Mouse (Mus musculus) MEL (cell line): Measurements from ENCODE around the gene Arhgef17. TPM values are rescaled to one million over a fixed set of nuclear protein-coding genes. Genes with fewer than 3 reads are reported as not detected.

Experiments
- DNase-seq: peaks from one replicate; pipeline ENCODE4 v3.0.0; 2011; ENCODE audit warnings: low read depth, low spot score
- H3K27ac ChIP-seq: 2 replicates; pipeline ENCODE4 v1.5.1; 2012; ENCODE audit warnings: low read depth, mild to moderate bottlenecking, control low read depth, low read length, moderate library complexity; ENCODE audit not compliant: control insufficient read depth
- H3K27me3 ChIP-seq, 2 experiments: fragments of 150-350 bp in 1 of 2; sonication (generic) in 1 of 2; 2 replicates each; pipeline ENCODE4 v1.6.1; 2012; ENCODE audit warnings: low read length in 2 of 2, mild to moderate bottlenecking in 2 of 2, improper control_type of control experiment in 1 of 2, moderate library complexity in 1 of 2; ENCODE audit not compliant: insufficient read depth in 2 of 2, control insufficient read depth in 1 of 2
- H3K36me3 ChIP-seq, 2 experiments: 2 replicates each; pipeline ENCODE4 v1.6.1; 2012 to 2014; ENCODE audit warnings: low read length in 2 of 2, improper control_type of control experiment in 1 of 2, inconsistent platforms in 1 of 2, mild to moderate bottlenecking in 1 of 2; ENCODE audit not compliant: insufficient read depth in 2 of 2, control insufficient read depth in 1 of 2
- H3K4me1 ChIP-seq, 2 experiments: fragments of 150-350 bp in 1 of 2; sonication (generic) in 1 of 2; 2 replicates each; pipeline ENCODE4 v1.6.1; 2012; ENCODE audit warnings: low read length in 2 of 2, improper control_type of control experiment in 1 of 2, mild to moderate bottlenecking in 1 of 2; ENCODE audit not compliant: insufficient read depth in 2 of 2, control insufficient read depth in 1 of 2
- H3K4me3 ChIP-seq, 2 experiments: fragments of 150-350 bp in 1 of 2; sonication (generic) in 1 of 2; 2 replicates each; pipeline ENCODE4 v1.5.1; 2012; ENCODE audit warnings: low read depth in 2 of 2, low read length in 2 of 2, mild to moderate bottlenecking in 2 of 2, moderate library complexity in 2 of 2, control low read depth in 1 of 2, improper control_type of control experiment in 1 of 2; ENCODE audit not compliant: control insufficient read depth in 1 of 2, insufficient read depth in 1 of 2
- H3K79me2 ChIP-seq: 2 replicates; pipeline ENCODE4 v1.6.1; 2012; ENCODE audit warnings: mild to moderate bottlenecking, low read length, moderate library complexity; ENCODE audit not compliant: control insufficient read depth, poor library complexity, insufficient read depth
- H3K9ac ChIP-seq: 2 replicates; pipeline ENCODE4 v1.6.1; 2012; ENCODE audit warnings: low read depth, mild to moderate bottlenecking, control low read depth, low read length, moderate library complexity; ENCODE audit not compliant: control insufficient read depth, poor library complexity, severe bottlenecking
- H3K9me3 ChIP-seq: fragments of 150-350 bp; sonication (generic); replicated peaks from 2 replicates; pipeline ENCODE4 v1.6.1; 2012; ENCODE audit warnings: mild to moderate bottlenecking, low read length, improper control_type of control experiment, moderate library complexity; ENCODE audit not compliant: insufficient read depth
- BHLHE40 ChIP-seq: IDR thresholded peaks from 2 replicates; pipeline ENCODE4 v1.6.1; 2012; ENCODE audit warnings: low read depth, mild to moderate bottlenecking, inconsistent platforms, low read length, improper control_type of control experiment, borderline replicate concordance
- CHD2 ChIP-seq: IDR thresholded peaks from 2 replicates; pipeline ENCODE4 v1.6.1; 2011; ENCODE audit warnings: low read length, improper control_type of control experiment
- CTCF ChIP-seq, 3 experiments: IDR thresholded peaks in 2 of 3; conservative IDR thresholded peaks in 1 of 3; 2 replicates each; pipeline ENCODE4 v1.5.1; 2011 to 2012; ENCODE audit warnings: low read length in 3 of 3, low read depth in 2 of 3, mild to moderate bottlenecking in 2 of 3, improper control_type of control experiment in 1 of 3, inconsistent platforms in 1 of 3, mixed read lengths in 1 of 3, moderate library complexity in 1 of 3; ENCODE audit not compliant: control insufficient read depth in 1 of 3, insufficient read depth in 1 of 3, poor library complexity in 1 of 3, severe bottlenecking in 1 of 3
- E2F4 ChIP-seq: IDR thresholded peaks from 2 replicates; pipeline ENCODE4 v1.6.1; 2011; ENCODE audit warnings: low read depth, low read length, improper control_type of control experiment, borderline replicate concordance
- ELF1 ChIP-seq: IDR thresholded peaks from 2 replicates; pipeline ENCODE4 v1.6.1; 2014; ENCODE audit warnings: low read depth, mild to moderate bottlenecking, inconsistent platforms, low read length, improper control_type of control experiment, moderate library complexity
- EP300 ChIP-seq, 2 experiments: IDR thresholded peaks; 2 replicates each; pipeline ENCODE4 v1.6.1; 2011; ENCODE audit warnings: improper control_type of control experiment in 2 of 2, low read length in 2 of 2, low read depth in 1 of 2, mild to moderate bottlenecking in 1 of 2
- ETS1 ChIP-seq: IDR thresholded peaks from 2 replicates; pipeline ENCODE4 v1.6.1; 2012; ENCODE audit warnings: low read depth, mild to moderate bottlenecking, inconsistent platforms, low read length, improper control_type of control experiment, moderate library complexity
- GABPA ChIP-seq: IDR thresholded peaks from 2 replicates; pipeline ENCODE4 v1.6.1; 2012; ENCODE audit warnings: low read depth, mild to moderate bottlenecking, inconsistent platforms, low read length, improper control_type of control experiment, moderate library complexity
- HCFC1 ChIP-seq: IDR thresholded peaks from 2 replicates; pipeline ENCODE4 v1.6.1; 2012; ENCODE audit warnings: low read depth, mild to moderate bottlenecking, inconsistent platforms, low read length, improper control_type of control experiment, moderate library complexity
- JUND ChIP-seq: IDR thresholded peaks from 2 replicates; pipeline ENCODE4 v1.6.1; 2011; ENCODE audit warnings: low read depth, mild to moderate bottlenecking, improper control_type of control experiment, low read length
- KAT2A ChIP-seq: conservative IDR thresholded peaks from 2 replicates; pipeline ENCODE4 v1.6.1; 2012; ENCODE audit warnings: low read depth, low read length, improper control_type of control experiment, inconsistent platforms
- MAX ChIP-seq: IDR thresholded peaks from 2 replicates; pipeline ENCODE4 v1.6.1; 2011; ENCODE audit warnings: low read length, improper control_type of control experiment
- MEF2A ChIP-seq: IDR thresholded peaks from 2 replicates; pipeline ENCODE4 v1.6.1; 2014; ENCODE audit warnings: low read depth, mild to moderate bottlenecking, inconsistent platforms, low read length, improper control_type of control experiment; ENCODE audit not compliant: poor library complexity, insufficient replicate concordance, severe bottlenecking; ENCODE audit errors: extremely low read depth
- MYC ChIP-seq: IDR thresholded peaks from 2 replicates; pipeline ENCODE4 v1.6.1; 2011; ENCODE audit warnings: low read depth, mild to moderate bottlenecking, low read length, improper control_type of control experiment, moderate library complexity
- NELFE ChIP-seq: IDR thresholded peaks from 2 replicates; pipeline ENCODE4 v1.6.1; 2011; ENCODE audit warnings: low read depth, low read length, improper control_type of control experiment
- NRF1 ChIP-seq: IDR thresholded peaks from 2 replicates; pipeline ENCODE4 v1.6.1; 2014; ENCODE audit warnings: low read depth, mild to moderate bottlenecking, inconsistent platforms, low read length, improper control_type of control experiment, moderate library complexity; ENCODE audit not compliant: poor library complexity, insufficient read depth, severe bottlenecking
- POLR2AphosphoS5 ChIP-seq: IDR thresholded peaks from 2 replicates; pipeline ENCODE4 v1.6.1; 2012; ENCODE audit warnings: low read depth, borderline replicate concordance, mild to moderate bottlenecking, inconsistent platforms, low read length, moderate library complexity, mixed read lengths
- RAD21 ChIP-seq: IDR thresholded peaks from 2 replicates; pipeline ENCODE4 v1.6.1; 2011; ENCODE audit warnings: mild to moderate bottlenecking, low read depth, low read length, improper control_type of control experiment
- SIN3A ChIP-seq: IDR thresholded peaks from 2 replicates; pipeline ENCODE4 v1.6.1; 2012; ENCODE audit warnings: low read length, improper control_type of control experiment, inconsistent platforms
- SMC3 ChIP-seq: IDR thresholded peaks from 2 replicates; pipeline ENCODE4 v1.6.1; 2011; ENCODE audit warnings: low read depth, low read length, improper control_type of control experiment
- TCF12 ChIP-seq: IDR thresholded peaks from 2 replicates; pipeline ENCODE4 v1.6.1; 2014; ENCODE audit warnings: low read depth, mild to moderate bottlenecking, inconsistent platforms, low read length, improper control_type of control experiment, moderate library complexity
- UBTF ChIP-seq: IDR thresholded peaks from 2 replicates; pipeline ENCODE4 v1.6.1; 2012; ENCODE audit warnings: low read depth, mild to moderate bottlenecking, inconsistent platforms, low read length, improper control_type of control experiment, moderate library complexity, borderline replicate concordance; ENCODE audit not compliant: insufficient read depth
- USF2 ChIP-seq, 2 experiments: IDR thresholded peaks; 2 replicates each; pipeline ENCODE4 v1.6.1; 2011 to 2012; ENCODE audit warnings: improper control_type of control experiment in 2 of 2, low read length in 2 of 2, borderline replicate concordance in 1 of 2, inconsistent platforms in 1 of 2, low read depth in 1 of 2, mild to moderate bottlenecking in 1 of 2; ENCODE audit not compliant: insufficient read depth in 1 of 2
- ZC3H11A ChIP-seq: IDR thresholded peaks from 2 replicates; pipeline ENCODE4 v1.6.1; 2012; ENCODE audit warnings: low read depth, mild to moderate bottlenecking, inconsistent platforms, low read length, improper control_type of control experiment
- ZKSCAN1 ChIP-seq: IDR thresholded peaks from 2 replicates; pipeline ENCODE4 v1.6.1; 2012; ENCODE audit warnings: low read depth, mild to moderate bottlenecking, inconsistent platforms, low read length, improper control_type of control experiment, moderate library complexity
- ZNF384 ChIP-seq: IDR thresholded peaks from 2 replicates; pipeline ENCODE4 v1.6.1; 2012; ENCODE audit warnings: low read depth, mild to moderate bottlenecking, inconsistent platforms, low read length, improper control_type of control experiment
- polyA plus RNA-seq, 2 experiments: library from polyadenylated mRNA; stranded (reverse) in 1 of 2; unstranded in 1 of 2; fragments of >175 nt in 1 of 2; fragments of >200 nt in 1 of 2; gene quantifications; 2 replicates each; pipeline versions ENCODE4 v1.2.1 to v1.2.4; 2012; ENCODE audit warnings: low replicate concordance in 2 of 2, low read depth in 1 of 2; ENCODE audit not compliant: insufficient read length in 2 of 2, insufficient read depth in 1 of 2, missing spikeins in 1 of 2
- total RNA-seq: library from RNA; depleted of rRNA; stranded (reverse); fragments of 300-350 nt; gene quantifications from 2 replicates; pipeline ENCODE4 v1.2.3, GENCODE M21; 2012

The Arhgef17 gene
- total and polyA plus RNA-seq, 3 experiments = under 0.01 TPM; not detected in 2

DNA sequence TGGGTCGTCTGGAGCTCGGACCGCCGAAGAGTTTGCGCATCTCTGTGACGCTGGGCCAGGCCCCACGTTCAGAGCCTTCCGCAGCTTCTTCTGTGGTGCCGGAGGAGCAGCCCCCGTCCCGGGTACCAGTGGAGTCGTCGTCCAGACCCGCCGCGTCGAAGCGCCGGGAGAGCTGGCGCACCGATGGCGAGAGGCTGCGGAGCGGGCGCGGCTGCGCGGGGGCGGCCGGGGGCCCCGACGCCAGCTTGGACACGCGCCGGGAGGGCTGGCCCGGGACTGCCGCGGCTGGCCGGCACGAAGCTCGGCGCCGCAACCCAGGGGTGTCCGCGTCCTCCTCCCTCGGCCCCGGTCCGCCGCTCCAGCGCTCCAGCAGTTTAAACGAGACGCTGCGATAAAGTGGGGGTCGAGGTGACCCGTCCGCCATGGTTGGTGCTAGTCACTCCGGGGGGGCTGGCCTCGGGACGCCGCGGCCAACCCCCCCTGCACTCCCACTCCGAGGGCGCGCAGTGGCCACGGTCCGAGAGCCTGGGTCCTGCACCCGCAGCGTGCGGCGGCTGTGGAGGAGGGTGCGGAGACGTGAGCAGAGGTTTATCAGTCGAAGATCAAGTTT, 486 bp downstream of the Arhgef17 start:
- TF ChIP-seq CHD2 = no peak
- TF ChIP-seq JUND = no peak
- no peak for TF ChIP-seq RAD21
- TF ChIP-seq MYC = no peak
- no peak for TF ChIP-seq USF2 (IDR thresholded peaks at IDR 0.05; ENCODE audit: borderline replicate concordance in 1 of 2, insufficient read depth in 1 of 2, low read depth in 1 of 2, low read length in 2 of 2)
- no peak for TF ChIP-seq UBTF
- TF ChIP-seq ZNF384 = no peak
- TF ChIP-seq ZKSCAN1 = no peak
- no peak for TF ChIP-seq SMC3
- no peak for TF ChIP-seq BHLHE40
- TF ChIP-seq POLR2AphosphoS5 = no peak
- no peak for TF ChIP-seq KAT2A
- no peak for TF ChIP-seq CTCF (IDR thresholded peaks at IDR 0.05 in 2 of 3, conservative IDR thresholded peaks at IDR 0.05 in 1 of 3; ENCODE audit: control insufficient read depth in 1 of 3, insufficient read depth in 1 of 3, low read depth in 2 of 3, low read length in 3 of 3, poor library complexity in 1 of 3, severe bottlenecking in 1 of 3)
- no peak for TF ChIP-seq EP300 (IDR thresholded peaks at IDR 0.05; ENCODE audit: low read depth in 1 of 2, low read length in 2 of 2)
- TF ChIP-seq ELF1 = no peak
- TF ChIP-seq HCFC1 = no peak
- no peak for TF ChIP-seq GABPA
- H3K4me1 ChIP-seq = no peaks in the 10 kb centered on the region
- H3K4me3 ChIP-seq = no peak overlapping the region
- no peak overlapping the region for H3K27ac ChIP-seq
- H3K27me3 ChIP-seq = peaks cover 8 to 15% of the 10 kb centered on the region in 2 experiments
- no peak for DNase-seq
- no peaks in the 10 kb centered on the region for H3K36me3 ChIP-seq
- H3K9ac ChIP-seq = no peak overlapping the region
- no peaks in the 10 kb centered on the region for H3K9me3 ChIP-seq
- H3K79me2 ChIP-seq = no peaks in the 10 kb centered on the region

DNA sequence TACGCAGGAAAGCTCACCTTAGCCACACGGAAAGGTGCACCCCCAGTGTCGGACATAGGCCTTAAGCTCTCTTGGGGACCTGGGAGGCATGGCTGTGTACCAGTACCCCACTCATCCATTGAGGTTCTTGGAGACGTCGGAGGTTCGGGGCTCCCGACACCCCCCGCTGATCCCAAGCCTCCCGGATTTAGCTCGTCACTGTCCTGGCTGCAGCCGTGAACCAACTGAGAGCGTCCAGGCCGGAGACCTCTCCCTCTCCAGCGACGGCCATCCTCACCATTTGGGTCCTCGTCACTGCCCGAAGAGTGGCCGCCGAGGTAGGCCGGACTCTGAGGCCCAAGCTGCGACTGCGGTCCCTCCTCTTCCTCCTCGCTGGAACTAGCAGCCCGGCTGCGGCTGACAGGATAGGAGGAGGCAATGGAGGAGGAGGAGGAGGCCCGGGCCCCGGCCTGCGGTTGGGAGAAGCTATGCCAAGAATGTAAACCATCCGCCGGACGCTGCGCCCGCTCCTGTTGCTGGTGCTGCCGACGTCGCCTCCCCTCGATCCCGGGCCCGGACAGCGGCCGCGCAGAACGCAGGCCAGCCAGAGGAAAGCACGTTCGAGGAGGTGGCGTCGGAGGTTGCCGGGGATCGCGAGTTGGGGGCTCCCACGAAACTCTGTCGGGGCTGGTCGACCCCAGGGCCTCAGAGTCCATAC, 1.1 kb downstream of the Arhgef17 start:
- no peak for TF ChIP-seq MYC
- TF ChIP-seq GABPA = no peak
- TF ChIP-seq TCF12 = no peak
- TF ChIP-seq ZKSCAN1 = no peak
- no peak for TF ChIP-seq E2F4
- TF ChIP-seq CHD2 = no peak
- no peak for TF ChIP-seq NELFE
- no peak for TF ChIP-seq ZC3H11A
- TF ChIP-seq ETS1 = no peak
- TF ChIP-seq SIN3A = no peak
- TF ChIP-seq MAX = no peak
- TF ChIP-seq UBTF = no peak
- no peak for TF ChIP-seq NRF1
- TF ChIP-seq USF2 (IDR thresholded peaks at IDR 0.05; ENCODE audit: borderline replicate concordance in 1 of 2, insufficient read depth in 1 of 2, low read depth in 1 of 2, low read length in 2 of 2) = no peak
- TF ChIP-seq MEF2A = no peak
- TF ChIP-seq JUND = no peak
- no peak for TF ChIP-seq ELF1
- DNase-seq = no peak
- H3K4me3 ChIP-seq = no peak overlapping the region
- no peak overlapping the region for H3K27ac ChIP-seq
- no peaks in the 10 kb centered on the region for H3K79me2 ChIP-seq
- no peaks in the 10 kb centered on the region for H3K4me1 ChIP-seq
- no peaks in the 10 kb centered on the region for H3K36me3 ChIP-seq
- no peak overlapping the region for H3K9ac ChIP-seq
- peaks cover 8 to 17% of the 10 kb centered on the region in 2 experiments for H3K27me3 ChIP-seq
- H3K9me3 ChIP-seq = no peaks in the 10 kb centered on the region
